Mouse (Mus musculus): ENCODE results near the gene Iqcf6. TPM values are rescaled to one million over a fixed set of nuclear protein-coding genes. Genes with fewer than 3 reads are reported as not detected.
"Not testable (repeated sequence)": the region's sequence is repeated elsewhere in the genome, so short reads cannot be mapped to it uniquely, and the experiment has no call there.

Gene Iqcf6
- total RNA-seq (2014; rRNA removed): not detected in 2 replicates
- polyA plus RNA-seq (2015; fragmentation: Nextera tagmentation; extraction: Ambion mirVana): not detected in 2 replicates

DNA sequence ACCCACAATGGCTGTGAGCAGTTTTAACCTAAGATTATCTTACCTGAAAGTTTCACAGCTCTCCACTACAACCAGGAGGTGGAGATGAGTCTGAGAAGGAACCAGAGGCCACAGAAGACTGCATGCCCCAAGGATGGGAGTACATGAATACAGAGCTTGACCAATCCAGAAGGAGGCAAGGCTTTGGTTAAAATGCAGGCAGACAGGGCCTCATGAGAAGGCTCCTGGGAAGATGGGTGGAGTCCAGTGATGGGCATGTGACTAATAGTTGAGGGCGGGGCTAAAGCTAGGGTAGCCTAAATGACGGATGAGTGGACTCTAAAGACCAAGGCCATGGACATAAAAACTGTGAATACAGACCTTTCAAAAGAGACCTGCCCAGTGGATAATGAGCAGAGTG is at the start of gene Iqcf6:
Gene Iqcf6 (plus strand): TSS at position 301 of the 400 bp plus-strand sequence.
- TF ChIP-seq CTCF (IDR thresholded peaks at IDR 0.05): no peak
- 79% methylated on average over 2 of the region's 2 CpGs for WGBS
- Histone ChIP-seq H3K4me1 (ENCODE audit: insufficient read depth, low read length) (no peaks in the 10 kb centered on the region), H3K4me3 (ENCODE audit: low read depth, low read length) (no peak within 1 kb of the TSS), H3K4me2 (ENCODE audit: low read depth, low read length, poor library complexity, severe bottlenecking) (no peak within 1 kb of the TSS), H3K27me3 (ENCODE audit: insufficient read depth, low read length) (no peaks in the 10 kb centered on the region), H3K36me3 (ENCODE audit: insufficient read depth, low read length) (no peaks in the 10 kb centered on the region), H3K27ac (ENCODE audit: low read depth, low read length) (no peak within 1 kb of the TSS), H3K9me3 (ENCODE audit: low read length) (no peaks in the 10 kb centered on the region), H3K9ac (replicated peaks; ENCODE audit: low read length, poor library complexity, severe bottlenecking) (no peak within 1 kb of the TSS)
- ATAC-seq (ENCODE audit: low FRiP score) (no peak), DNase-seq (ENCODE audit: low spot score) (no peak)

- WGBS: 89% methylated on average over 7 of the region's 7 CpGs
- Histone ChIP-seq H3K9ac (replicated peaks; ENCODE audit: low read length, poor library complexity, severe bottlenecking) (no peak overlapping the region), H3K4me2 (ENCODE audit: low read depth, low read length, poor library complexity, severe bottlenecking) (no peak overlapping the region), H3K4me1 (ENCODE audit: insufficient read depth, low read length) (no peaks in the 10 kb centered on the region), H3K36me3 (ENCODE audit: insufficient read depth, low read length) (no peaks in the 10 kb centered on the region), H3K27me3 (ENCODE audit: insufficient read depth, low read length) (no peaks in the 10 kb centered on the region), H3K9me3 (ENCODE audit: low read length) (0 out of 2 replicates have a peak, but pooled peaks cover 5% of the 10 kb centered on the region), H3K27ac (ENCODE audit: low read depth, low read length) (no peak overlapping the region), H3K4me3 (ENCODE audit: low read depth, low read length) (no peak overlapping the region)
- no peak for DNase-seq (ENCODE audit: low spot score)
- no peak for TF ChIP-seq CTCF (IDR thresholded peaks at IDR 0.05)
- ATAC-seq (ENCODE audit: low FRiP score): no peak
Observed at GRCm38 (mm10) chr9:106580016-106580415, 46.4 kb upstream of the Iqcf6 start.

GRCm38 (mm10) chr9:106582552-106582951 is 43.8 kb upstream of the Iqcf6 start:
- TF ChIP-seq CTCF (IDR thresholded peaks at IDR 0.05): no peak
- Histone ChIP-seq H3K9ac (replicated peaks; ENCODE audit: low read length, poor library complexity, severe bottlenecking) (no peak overlapping the region), H3K4me3 (ENCODE audit: low read depth, low read length) (no peak overlapping the region), H3K36me3 (ENCODE audit: insufficient read depth, low read length) (no peaks in the 10 kb centered on the region), H3K27me3 (ENCODE audit: insufficient read depth, low read length) (no peaks in the 10 kb centered on the region), H3K27ac (ENCODE audit: low read depth, low read length) (no peak overlapping the region), H3K4me1 (ENCODE audit: insufficient read depth, low read length) (no peaks in the 10 kb centered on the region), H3K9me3 (ENCODE audit: low read length) (0 out of 2 replicates have a peak, but pooled peaks cover 5% of the 10 kb centered on the region), H3K4me2 (ENCODE audit: low read depth, low read length, poor library complexity, severe bottlenecking) (no peak overlapping the region)
- DNase-seq (ENCODE audit: low spot score): no peak
- 70% methylated on average over 1 of the region's 1 CpGs for WGBS
- no peak for ATAC-seq (ENCODE audit: low FRiP score)

- no peaks in the 10 kb centered on the region for H3K27me3 ChIP-seq (ENCODE audit: insufficient read depth, low read length)
- WGBS: 93% methylated on average over 5 of the region's 5 CpGs
- no peak overlapping the region for H3K9ac ChIP-seq (replicated peaks; ENCODE audit: low read length, poor library complexity, severe bottlenecking)
- H3K9me3 ChIP-seq (ENCODE audit: low read length): no peaks in the 10 kb centered on the region
- H3K4me3 ChIP-seq (ENCODE audit: low read depth, low read length): no peak overlapping the region
- DNase-seq (ENCODE audit: low spot score) (no peak), ATAC-seq (ENCODE audit: low FRiP score) (no peak)
- TF ChIP-seq CTCF (IDR thresholded peaks at IDR 0.05): no peak
- no peaks in the 10 kb centered on the region for H3K36me3 ChIP-seq (ENCODE audit: insufficient read depth, low read length)
- H3K4me2 ChIP-seq (ENCODE audit: low read depth, low read length, poor library complexity, severe bottlenecking): no peak overlapping the region
- H3K27ac ChIP-seq (ENCODE audit: low read depth, low read length): no peak overlapping the region
- no peaks in the 10 kb centered on the region for H3K4me1 ChIP-seq (ENCODE audit: insufficient read depth, low read length)
Observed at GRCm38 (mm10) chr9:106592158-106592557, 34.2 kb upstream of the Iqcf6 start.

DNA sequence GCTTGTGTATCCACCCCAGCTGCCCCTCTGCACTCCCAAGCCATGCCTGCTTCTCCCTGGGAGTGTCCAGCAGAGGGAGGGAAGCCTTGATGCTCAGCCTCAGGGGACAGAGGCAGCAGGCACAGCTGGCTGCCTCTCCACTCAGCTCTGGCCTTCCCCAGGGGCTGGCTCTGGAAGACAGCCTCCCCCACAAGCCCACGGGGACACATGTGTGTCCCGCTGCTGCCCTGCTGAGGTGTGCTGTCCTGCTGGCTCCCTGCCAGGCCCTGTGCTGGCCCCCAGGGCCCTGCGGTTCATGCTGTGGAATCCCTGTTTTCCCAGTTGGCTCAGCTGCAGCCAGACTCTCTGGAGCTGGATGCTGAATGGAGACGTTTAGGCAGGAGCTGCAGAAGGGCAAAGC is 31.0 kb upstream of the Iqcf6 start:
- not testable (repeated sequence) for H3K27ac ChIP-seq (ENCODE audit: low read depth, low read length); H3K27me3 ChIP-seq (ENCODE audit: insufficient read depth, low read length); H3K36me3 ChIP-seq (ENCODE audit: insufficient read depth, low read length); H3K9me3 ChIP-seq (ENCODE audit: low read length); H3K4me1 ChIP-seq (ENCODE audit: insufficient read depth, low read length); ATAC-seq (ENCODE audit: low FRiP score); H3K4me3 ChIP-seq (ENCODE audit: low read depth, low read length); DNase-seq (ENCODE audit: low spot score); H3K9ac ChIP-seq (replicated peaks; ENCODE audit: low read length, poor library complexity, severe bottlenecking); H3K4me2 ChIP-seq (ENCODE audit: low read depth, low read length, poor library complexity, severe bottlenecking)
- WGBS: 15% methylated on average over 4 of the region's 4 CpGs

DNA sequence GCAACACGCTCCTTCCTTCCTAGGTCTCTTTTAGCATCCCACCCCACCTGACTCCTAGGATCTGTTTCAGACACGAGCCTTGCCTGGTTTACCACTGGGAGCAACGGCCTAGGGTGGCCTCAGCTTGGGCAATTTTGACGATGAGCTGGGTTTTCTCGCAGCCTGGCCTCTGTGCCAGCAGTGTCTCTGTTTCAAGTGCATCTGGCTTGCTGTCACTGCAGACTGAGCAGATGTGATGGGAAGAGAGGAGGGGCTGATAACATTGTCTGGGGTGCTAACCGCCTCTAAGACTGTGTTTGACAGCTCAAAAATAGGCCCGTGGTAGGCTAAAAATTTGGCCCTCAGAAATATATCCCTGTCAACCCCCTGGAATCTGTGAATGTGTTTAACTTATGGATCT is 30.5 kb upstream of the Iqcf6 start:
- no peak overlapping the region for H3K9ac ChIP-seq (replicated peaks; ENCODE audit: low read length, poor library complexity, severe bottlenecking)
- no peak overlapping the region for H3K27ac ChIP-seq (ENCODE audit: low read depth, low read length)
- no peaks in the 10 kb centered on the region for H3K27me3 ChIP-seq (ENCODE audit: insufficient read depth, low read length)
- DNase-seq (ENCODE audit: low spot score): no peak
- H3K9me3 ChIP-seq (ENCODE audit: low read length): no peaks in the 10 kb centered on the region
- no peak for TF ChIP-seq CTCF (IDR thresholded peaks at IDR 0.05)
- H3K4me2 ChIP-seq (ENCODE audit: low read depth, low read length, poor library complexity, severe bottlenecking): no peak overlapping the region
- H3K36me3 ChIP-seq (ENCODE audit: insufficient read depth, low read length): no peaks in the 10 kb centered on the region
- H3K4me1 ChIP-seq (ENCODE audit: insufficient read depth, low read length): no peaks in the 10 kb centered on the region
- ATAC-seq (ENCODE audit: low FRiP score): no peak
- H3K4me3 ChIP-seq (ENCODE audit: low read depth, low read length): no peak overlapping the region
- 66% methylated on average over 7 of the region's 7 CpGs for WGBS

All from midbrain, postnatal 0 days (tissue).